Comparison of ENCODE assay signal across 20 mouse cellular contexts in genomic region chr1:185405921-185406320, GRCm38 (mm10). TPM values are rescaled to one million over a fixed set of nuclear protein-coding genes. Genes with fewer than 3 reads are reported as not detected.
DNase-seq lines count a peak whose midpoint lies in the region; ATAC-seq and TF ChIP-seq lines count a peak whose summit lies in the region.
"Had no signal": no experiment of that assay in that cellular context is flagged by ENCODE, and none has a peak within 500 bp of the region (broad histone marks: within the 10 kb centered on the region; RNA-seq: fewer than 3 reads in every experiment).

No protein-coding gene starts in this region.

- intact Hi-C loops in heart, postnatal 25 days (cut with DNase I) = no loop called here

- peaks cover 38% of the 10 kb centered on the region for H3K36me3 ChIP-seq in heart, embryonic 16.5 days (ENCODE audit: control insufficient read depth, insufficient read depth)
- H3K36me3 ChIP-seq in liver, embryonic 12.5 days = peaks cover 94% of the 10 kb centered on the region
- H3K36me3 ChIP-seq in liver, embryonic 11.5 days (ENCODE audit: control insufficient read depth, insufficient read depth, low read length) = peaks cover 40% of the 10 kb centered on the region
- peaks cover 57% of the 10 kb centered on the region for H3K36me3 ChIP-seq in hindbrain, postnatal 0 days (ENCODE audit: insufficient read depth, low read length)

- no peaks in the 10 kb centered on the region for H3K27me3 ChIP-seq in heart, embryonic 16.5 days (ENCODE audit: control insufficient read depth, insufficient read depth, low read length)
- no peaks in the 10 kb centered on the region for H3K27me3 ChIP-seq in liver, embryonic 12.5 days (replicated peaks)
- no peaks in the 10 kb centered on the region for H3K27me3 ChIP-seq in liver, embryonic 11.5 days (replicated peaks; ENCODE audit: control insufficient read depth, insufficient read depth, low read length)
- no peaks in the 10 kb centered on the region for H3K27me3 ChIP-seq in hindbrain, postnatal 0 days (ENCODE audit: insufficient read depth, low read length)
- H3K27me3 ChIP-seq: hindbrain, embryonic 12.5 days had no signal

- H3K9ac ChIP-seq in heart, embryonic 16.5 days (ENCODE audit: low read length) = no peak overlapping the region
- H3K9ac ChIP-seq in liver, embryonic 12.5 days = no peak overlapping the region
- no peak overlapping the region for H3K9ac ChIP-seq in liver, embryonic 11.5 days (ENCODE audit: low read depth, low read length)
- H3K9ac ChIP-seq in hindbrain, postnatal 0 days (replicated peaks; ENCODE audit: low read length) = no peak overlapping the region
- H3K9ac ChIP-seq: hindbrain, embryonic 12.5 days had no signal

- peaks cover 5% of the 10 kb centered on the region for H3K4me1 ChIP-seq in heart, embryonic 16.5 days (ENCODE audit: control insufficient read depth, insufficient read depth, low read length)
- no peaks in the 10 kb centered on the region for H3K4me1 ChIP-seq in liver, embryonic 12.5 days
- H3K4me1 ChIP-seq in liver, embryonic 11.5 days (replicated peaks; ENCODE audit: control insufficient read depth, insufficient read depth, low read length) = no peaks in the 10 kb centered on the region
- H3K4me1 ChIP-seq in hindbrain, postnatal 0 days (ENCODE audit: insufficient read depth, low read length) = no peaks in the 10 kb centered on the region
- H3K4me1 ChIP-seq: embryonic facial prominence, embryonic 10.5 days; hindbrain, embryonic 12.5 days had no signal

- no peak for TF ChIP-seq POLR2A in brain, embryonic 14.5 days (IDR thresholded peaks at IDR 0.05; ENCODE audit: borderline replicate concordance, extremely low read depth, insufficient read depth, insufficient read length, poor library complexity, severe bottlenecking)

- no peaks in the 10 kb centered on the region for H3K9me3 ChIP-seq in heart, embryonic 16.5 days (replicated peaks; ENCODE audit: control insufficient read depth, low read length)
- H3K9me3 ChIP-seq in liver, embryonic 12.5 days (replicated peaks) = no peaks in the 10 kb centered on the region
- H3K9me3 ChIP-seq in liver, embryonic 11.5 days (ENCODE audit: control insufficient read depth, low read length) = no peaks in the 10 kb centered on the region
- no peaks in the 10 kb centered on the region for H3K9me3 ChIP-seq in hindbrain, postnatal 0 days (ENCODE audit: low read length)
- H3K9me3 ChIP-seq: embryonic facial prominence, embryonic 10.5 days; hindbrain, embryonic 12.5 days had no signal

- TF ChIP-seq CTCF in brain, embryonic 14.5 days (IDR thresholded peaks at IDR 0.05; ENCODE audit: borderline replicate concordance, extremely low read depth, insufficient read depth, insufficient read length) = no peak
- no peak for TF ChIP-seq CTCF in hindbrain, postnatal 0 days (IDR thresholded peaks at IDR 0.05; ENCODE audit: low read depth)

- DNase-seq in heart, postnatal 25 days (ENCODE audit: low spot score) = no peak
- no peak for DNase-seq in liver, embryonic 11.5 days (ENCODE audit: low spot score)
- DNase-seq in brain, embryonic 14.5 days (ENCODE audit: low read depth) = peak; percentile 15
- DNase-seq in retina, embryonic 14.5 days (ENCODE audit: low spot score) = no peak
- no peak for DNase-seq in hindbrain, postnatal 0 days (ENCODE audit: low spot score)
- DNase-seq: adrenal gland, postnatal 14 days; cerebellum, adult 2 months; cerebellum, postnatal 10 days; gastrocnemius, adult 2 months; gastrocnemius, postnatal 25 days; heart, postnatal 36 days; kidney, adult 11 months; kidney, adult 9 months had no signal

- H3K4me3 ChIP-seq in heart, embryonic 16.5 days (ENCODE audit: low read length) = no peak overlapping the region
- H3K4me3 ChIP-seq in liver, embryonic 12.5 days = no peak overlapping the region
- H3K4me3 ChIP-seq in liver, embryonic 11.5 days (ENCODE audit: low read depth, low read length) = no peak overlapping the region
- no peak overlapping the region for H3K4me3 ChIP-seq in hindbrain, postnatal 0 days (ENCODE audit: low read length)
- H3K4me3 ChIP-seq: embryonic facial prominence, embryonic 10.5 days; gastrocnemius, adult 2 months; hindbrain, embryonic 12.5 days had no signal

- ATAC-seq in heart, embryonic 16.5 days (replicated peaks; ENCODE audit: extremely low read depth, insufficient read depth, low FRiP score) = peak; percentile 73
- 0 out of 2 replicates have a peak, but pooled peaks have one; percentile 30 for ATAC-seq in liver, embryonic 12.5 days
- ATAC-seq in liver, embryonic 11.5 days (replicated peaks; ENCODE audit: low FRiP score) = no peak
- no peak for ATAC-seq in hindbrain, postnatal 0 days
- ATAC-seq: forebrain, embryonic 14.5 days; hindbrain, embryonic 16.5 days had no signal

- 41% methylated on average over 10 of the region's 10 CpGs for WGBS in heart, embryonic 16.5 days
- WGBS in liver, embryonic 12.5 days (ENCODE audit: insufficient replicate concordance) = 89% methylated on average over 10 of the region's 10 CpGs
- 92% methylated on average over 10 of the region's 10 CpGs for whole genome bisulfite sequencing in liver, embryonic 11.5 days
- 85% methylated on average over 10 of the region's 10 CpGs for WGBS in hindbrain, postnatal 0 days

- H3K4me2 ChIP-seq in heart, embryonic 16.5 days (ENCODE audit: low read depth, low read length) = no peak overlapping the region
- H3K4me2 ChIP-seq in liver, embryonic 12.5 days = no peak overlapping the region
- no peak overlapping the region for H3K4me2 ChIP-seq in liver, embryonic 11.5 days
- no peak overlapping the region for H3K4me2 ChIP-seq in hindbrain, postnatal 0 days (ENCODE audit: low read depth, low read length)
- H3K4me2 ChIP-seq: hindbrain, embryonic 12.5 days had no signal

- no peak overlapping the region for H3K27ac ChIP-seq in heart, embryonic 16.5 days (ENCODE audit: low read length)
- no peak overlapping the region for H3K27ac ChIP-seq in liver, embryonic 12.5 days
- no peak overlapping the region for H3K27ac ChIP-seq in liver, embryonic 11.5 days (ENCODE audit: low read depth, low read length)
- no peak overlapping the region for H3K27ac ChIP-seq in hindbrain, postnatal 0 days
- H3K27ac ChIP-seq: embryonic facial prominence, embryonic 10.5 days; gastrocnemius, adult 2 months; hindbrain, embryonic 12.5 days had no signal

RNA-seq across cellular contexts. Expression of gene Eprs, which starts 43.1 kb away (rescaled TPM):
- polyA plus RNA-seq in heart, embryonic 16.5 days (2015; fragmentation: Nextera tagmentation; extraction: Ambion mirVana) = 95.8 and 104 TPM in 2 replicates
- total RNA-seq in heart, postnatal 25 days (2021) = 10 to 100 TPM; 76.0 to 80.9 TPM
- 131 and 136 TPM in 2 replicates for polyA plus RNA-seq in liver, embryonic 12.5 days (2016; fragmentation: Nextera tagmentation; extraction: Ambion mirVana)
- polyA plus RNA-seq in liver, embryonic 11.5 days (2014; fragmentation: Nextera tagmentation; extraction: Ambion mirVana) = 180 and 202 TPM in 2 replicates
- 26.4 and 44.5 TPM in 2 replicates for polyA plus RNA-seq in brain, embryonic 14.5 days (2012; rRNA removed)
- total RNA-seq in hindbrain, postnatal 0 days (2014; rRNA removed) = 66.0 and 69.5 TPM in 2 replicates
- 135 and 138 TPM in 2 replicates for polyA plus RNA-seq in hindbrain, postnatal 0 days (2015; fragmentation: Nextera tagmentation; extraction: Ambion mirVana)

RNA-seq across cellular contexts. Expression of gene Slc30a10, which starts 48.7 kb away (rescaled TPM):
- 0.05 and 0.07 TPM in 2 replicates for polyA plus RNA-seq in heart, embryonic 16.5 days (2015; fragmentation: Nextera tagmentation; extraction: Ambion mirVana)
- not detected for total RNA-seq in heart, postnatal 25 days (2021)
- polyA plus RNA-seq in liver, embryonic 12.5 days (2016; fragmentation: Nextera tagmentation; extraction: Ambion mirVana) = 17.6 and 18.5 TPM in 2 replicates
- polyA plus RNA-seq in liver, embryonic 11.5 days (2014; fragmentation: Nextera tagmentation; extraction: Ambion mirVana) = 22.8 and 23.5 TPM in 2 replicates
- polyA plus RNA-seq in brain, embryonic 14.5 days (2012; rRNA removed) = 13.3 and 23.0 TPM in 2 replicates
- 22.4 and 25.7 TPM in 2 replicates for total RNA-seq in hindbrain, postnatal 0 days (2014; rRNA removed)
- polyA plus RNA-seq in hindbrain, postnatal 0 days (2015; fragmentation: Nextera tagmentation; extraction: Ambion mirVana) = 8.1 and 8.5 TPM in 2 replicates
- total RNA-seq: gastrocnemius, adult 2 months; gastrocnemius, postnatal 25 days; granulocyte monocyte progenitor cell, adult 5-6 weeks; heart, postnatal 36 days had no signal

Comparison
In these comparisons a context has a peak if more than half of its experiments do, and no peak if none do; other contexts are left out.
1. ATAC-seq: peak in heart, embryonic 16.5 days (single experiment) and liver, embryonic 12.5 days (single experiment); none in liver, embryonic 11.5 days (single experiment) and hindbrain, postnatal 0 days (single experiment).